Mouse (Mus musculus): Measurements from ENCODE around the gene Upp2. TPM values are rescaled to one million over a fixed set of nuclear protein-coding genes. Genes with fewer than 3 reads are reported as not detected.

Gene Upp2
- polyA plus RNA-seq, 1 experiment from 2014 or later, result 14.4 TPM

Other genes with a start within 250 kb of the Upp2 start
- 0.43 and 0.86 TPM in 2 replicates for gene Acvr1c, start 209.4 kb upstream of the Upp2 start, polyA plus RNA-seq (2014; fragmentation: Nextera tagmentation; extraction: Ambion mirVana)
- not detected in 2 replicates for gene Gm17409, start 97.2 kb upstream of the Upp2 start, polyA plus RNA-seq (2014; fragmentation: Nextera tagmentation; extraction: Ambion mirVana)
- 5.6 and 7.5 TPM in 2 replicates for gene Acvr1, start 141 bp upstream of the Upp2 start, polyA plus RNA-seq (2014; fragmentation: Nextera tagmentation; extraction: Ambion mirVana)

Measured in midbrain, embryonic 14.5 days (tissue).